Comparison of ENCODE assay signal across 26 mouse cellular contexts in genomic region chr15:13212956-13213355, GRCm38 (mm10). TPM values are rescaled to one million over a fixed set of nuclear protein-coding genes. Genes with fewer than 3 reads are reported as not detected.
A peak's percentile ranks its signal among the peaks of the same experiment; 100 is the strongest.
DNase-seq lines count a peak whose midpoint lies in the region; ATAC-seq lines count a peak whose summit lies in the region.
"Had no signal": no experiment of that assay in that cellular context is flagged by ENCODE, and none has a peak within 500 bp of the region (broad histone marks: within the 10 kb centered on the region; RNA-seq: fewer than 3 reads in every experiment).

No protein-coding gene starts in this region.

- no peak overlapping the region for H3K4me3 ChIP-seq in forebrain, embryonic 10.5 days
- H3K4me3 ChIP-seq in forebrain, embryonic 14.5 days (ENCODE audit: low read depth, low read length): no peak overlapping the region
- no peak overlapping the region for H3K4me3 ChIP-seq in hindbrain, embryonic 11.5 days (ENCODE audit: low read depth, low read length)
- no peak overlapping the region for H3K4me3 ChIP-seq in hindbrain, embryonic 12.5 days
- no peak overlapping the region for H3K4me3 ChIP-seq in neural tube, embryonic 11.5 days (ENCODE audit: low read depth, low read length)
- H3K4me3 ChIP-seq: embryonic facial prominence, embryonic 15.5 days; erythroblast, embryonic 14.5 days; heart, embryonic 10.5 days; heart, embryonic 15.5 days had no signal

- no peaks in the 10 kb centered on the region for H3K36me3 ChIP-seq in forebrain, embryonic 10.5 days (replicated peaks)
- H3K36me3 ChIP-seq in forebrain, embryonic 14.5 days (ENCODE audit: control insufficient read depth, insufficient read depth, low read length): no peaks in the 10 kb centered on the region
- no peaks in the 10 kb centered on the region for H3K36me3 ChIP-seq in hindbrain, embryonic 11.5 days (ENCODE audit: control insufficient read depth, insufficient read depth, low read length)
- no peaks in the 10 kb centered on the region for H3K36me3 ChIP-seq in hindbrain, embryonic 12.5 days
- H3K36me3 ChIP-seq in neural tube, embryonic 11.5 days (ENCODE audit: control insufficient read depth, insufficient read depth, low read length): no peaks in the 10 kb centered on the region
- H3K36me3 ChIP-seq: embryonic facial prominence, embryonic 15.5 days; G1E; heart, embryonic 10.5 days; heart, embryonic 15.5 days had no signal

- WGBS in forebrain, embryonic 10.5 days: 50% methylated on average over 1 of the region's 1 CpGs
- 74% methylated on average over 1 of the region's 1 CpGs for WGBS in forebrain, embryonic 14.5 days
- 27% methylated on average over 1 of the region's 1 CpGs for WGBS in hindbrain, embryonic 11.5 days
- 38% methylated on average over 1 of the region's 1 CpGs for WGBS in hindbrain, embryonic 12.5 days
- WGBS in neural tube, embryonic 11.5 days: 60% methylated on average over 1 of the region's 1 CpGs

- H3K27ac ChIP-seq in forebrain, embryonic 10.5 days: peak overlapping the region; percentile 75
- no peak overlapping the region for H3K27ac ChIP-seq in forebrain, embryonic 14.5 days (ENCODE audit: low read depth, low read length)
- H3K27ac ChIP-seq in hindbrain, embryonic 11.5 days (ENCODE audit: low read depth, low read length): no peak overlapping the region
- no peak overlapping the region for H3K27ac ChIP-seq in hindbrain, embryonic 12.5 days
- no peak overlapping the region for H3K27ac ChIP-seq in neural tube, embryonic 11.5 days (ENCODE audit: low read depth, low read length)
- H3K27ac ChIP-seq: embryonic facial prominence, embryonic 15.5 days; heart, embryonic 10.5 days; heart, embryonic 15.5 days; hindbrain, postnatal 0 days had no signal

- no peak overlapping the region for H3K9ac ChIP-seq in forebrain, embryonic 14.5 days (ENCODE audit: low read length)
- H3K9ac ChIP-seq in hindbrain, embryonic 11.5 days (ENCODE audit: low read depth, low read length): no peak overlapping the region
- H3K9ac ChIP-seq in hindbrain, embryonic 12.5 days: no peak overlapping the region
- H3K9ac ChIP-seq in neural tube, embryonic 11.5 days (ENCODE audit: low read length): no peak overlapping the region
- H3K9ac ChIP-seq: embryonic facial prominence, embryonic 15.5 days; heart, embryonic 15.5 days had no signal

- H3K27me3 ChIP-seq in forebrain, embryonic 10.5 days (ENCODE audit: poor library complexity, severe bottlenecking): no peaks in the 10 kb centered on the region; the same call in 1 of the 2 replicates
- no peaks in the 10 kb centered on the region for H3K27me3 ChIP-seq in forebrain, embryonic 14.5 days (replicated peaks; ENCODE audit: control insufficient read depth, insufficient read depth, low read length)
- peaks cover 3% of the 10 kb centered on the region; the same call in 1 of the 2 replicates for H3K27me3 ChIP-seq in hindbrain, embryonic 11.5 days (ENCODE audit: control insufficient read depth, insufficient read depth, low read length)
- 0 out of 2 replicates have a peak, but pooled peaks cover 2% of the 10 kb centered on the region for H3K27me3 ChIP-seq in hindbrain, embryonic 12.5 days
- no peaks in the 10 kb centered on the region for H3K27me3 ChIP-seq in neural tube, embryonic 11.5 days (ENCODE audit: control insufficient read depth, insufficient read depth, low read length)
- H3K27me3 ChIP-seq: embryonic facial prominence, embryonic 15.5 days; heart, embryonic 15.5 days had no signal

- no peak for ATAC-seq in forebrain, embryonic 14.5 days
- peak; percentile 67 for ATAC-seq in hindbrain, embryonic 11.5 days (ENCODE audit: low FRiP score)
- no peak for ATAC-seq in hindbrain, embryonic 12.5 days (ENCODE audit: low FRiP score)
- peak; percentile 45; the same call in 1 of the 2 replicates for ATAC-seq in neural tube, embryonic 11.5 days (ENCODE audit: insufficient read depth, low FRiP score, low TSS enrichment)
- no peak for ATAC-seq in monocyte, adult 5-6 weeks (replicated peaks; ENCODE audit: insufficient number of reproducible peaks, low FRiP score, low TSS enrichment, poor library complexity, severe bottlenecking)
- ATAC-seq: CD4-positive, CD25-positive, alpha-beta regulatory T cell, adult 4 months; forebrain, embryonic 16.5 days; hindbrain, postnatal 0 days had no signal

- no peak for DNase-seq in forebrain, embryonic 10.5 days (ENCODE audit: extremely low spot score, low spot score)
- DNase-seq in forebrain, embryonic 14.5 days (ENCODE audit: low spot score): no peak
- peak; percentile 27 for DNase-seq in hindbrain, embryonic 11.5 days (ENCODE audit: low spot score)
- no peak for DNase-seq in neural tube, embryonic 11.5 days (ENCODE audit: low spot score)
- no peak for DNase-seq in neural tube, embryonic 10.5 days (ENCODE audit: extremely low spot score, low spot score)
- DNase-seq in mesoderm, embryonic 11.5 days (ENCODE audit: low read depth, low spot score): peak; percentile 48
- DNase-seq: adrenal gland, adult 8-10 months; adrenal gland, postnatal 36 days; B cell, adult 2 months; cerebellum, adult 2 months; cerebellum, postnatal 10 days; gastrocnemius, postnatal 10 days; heart, adult 18-20 months; heart, postnatal 14 days had no signal

- peaks cover 42% of the 10 kb centered on the region for H3K4me1 ChIP-seq in forebrain, embryonic 10.5 days
- peaks cover 8% of the 10 kb centered on the region for H3K4me1 ChIP-seq in forebrain, embryonic 14.5 days (ENCODE audit: control insufficient read depth, insufficient read depth, low read length)
- H3K4me1 ChIP-seq in hindbrain, embryonic 11.5 days (replicated peaks; ENCODE audit: control insufficient read depth, insufficient read depth, low read length): no peaks in the 10 kb centered on the region
- 0 out of 2 replicates have a peak, but pooled peaks cover 5% of the 10 kb centered on the region for H3K4me1 ChIP-seq in hindbrain, embryonic 12.5 days
- no peaks in the 10 kb centered on the region for H3K4me1 ChIP-seq in neural tube, embryonic 11.5 days (ENCODE audit: control insufficient read depth, insufficient read depth, low read length)
- H3K4me1 ChIP-seq: embryonic facial prominence, embryonic 15.5 days had no signal

- no peaks in the 10 kb centered on the region for H3K9me3 ChIP-seq in forebrain, embryonic 10.5 days
- H3K9me3 ChIP-seq in forebrain, embryonic 14.5 days (replicated peaks; ENCODE audit: control insufficient read depth, low read length): no peaks in the 10 kb centered on the region
- no peaks in the 10 kb centered on the region for H3K9me3 ChIP-seq in hindbrain, embryonic 11.5 days (ENCODE audit: control insufficient read depth, low read length)
- no peaks in the 10 kb centered on the region for H3K9me3 ChIP-seq in hindbrain, embryonic 12.5 days (replicated peaks)
- H3K9me3 ChIP-seq in neural tube, embryonic 11.5 days (ENCODE audit: control insufficient read depth, low read length): no peaks in the 10 kb centered on the region
- H3K9me3 ChIP-seq: embryonic facial prominence, embryonic 15.5 days; G1E; heart, embryonic 10.5 days; heart, embryonic 15.5 days had no signal

- H3K4me2 ChIP-seq in forebrain, embryonic 14.5 days (ENCODE audit: low read length): no peak overlapping the region
- no peak overlapping the region for H3K4me2 ChIP-seq in hindbrain, embryonic 11.5 days (replicated peaks; ENCODE audit: low read depth, low read length)
- no peak overlapping the region for H3K4me2 ChIP-seq in hindbrain, embryonic 12.5 days (replicated peaks)
- H3K4me2 ChIP-seq in neural tube, embryonic 11.5 days (ENCODE audit: low read depth): no peak overlapping the region
- H3K4me2 ChIP-seq: embryonic facial prominence, embryonic 15.5 days; heart, embryonic 15.5 days had no signal

RNA-seq across cellular contexts. Expression of gene Cdh6, which starts 39.5 kb away (rescaled TPM):
- 13.6 and 16.8 TPM in 2 replicates for polyA plus RNA-seq in forebrain, embryonic 10.5 days (2016; fragmentation: Nextera tagmentation; extraction: Ambion mirVana)
- 4.5 and 6.9 TPM in 2 replicates for polyA plus RNA-seq in forebrain, embryonic 14.5 days (2014; fragmentation: Nextera tagmentation; extraction: Ambion mirVana)
- 10.4 and 12.7 TPM in 2 replicates for polyA plus RNA-seq in hindbrain, embryonic 11.5 days (2014; fragmentation: Nextera tagmentation; extraction: Ambion mirVana)
- 13.6 and 13.8 TPM in 2 replicates for polyA plus RNA-seq in hindbrain, embryonic 12.5 days (2016; fragmentation: Nextera tagmentation; extraction: Ambion mirVana)
- polyA plus RNA-seq in neural tube, embryonic 11.5 days (2014; fragmentation: Nextera tagmentation; extraction: Ambion mirVana): 18.1 and 21.6 TPM in 2 replicates
- not detected in 3 replicates for total RNA-seq in monocyte, adult 5-6 weeks (2017)
- total RNA-seq: common myeloid progenitor, adult 5-6 weeks; hematopoietic stem cell, adult 5-6 weeks had no signal
- polyA plus RNA-seq: erythroblast, embryonic 14.5 days; G1E had no signal

Comparison
In these comparisons a context has a peak if more than half of its experiments do, and no peak if none do; other contexts are left out.
1. ATAC-seq: peak in hindbrain, embryonic 11.5 days (single experiment) and neural tube, embryonic 11.5 days (single experiment); none in forebrain, embryonic 14.5 days (single experiment), hindbrain, embryonic 12.5 days (single experiment) and monocyte, adult 5-6 weeks (single experiment).
2. DNase-seq: peak in hindbrain, embryonic 11.5 days (single experiment) and mesoderm, embryonic 11.5 days (single experiment); none in forebrain, embryonic 10.5 days (single experiment), forebrain, embryonic 14.5 days (single experiment), neural tube, embryonic 11.5 days (single experiment) and neural tube, embryonic 10.5 days (single experiment).